Mouse (Mus musculus) urinary bladder, postnatal 0 days (tissue): Measurements from ENCODE around the gene Cdr2l. TPM values are rescaled to one million over a fixed set of nuclear protein-coding genes. Genes with fewer than 3 reads are reported as not detected.

Source experiments
- polyA plus RNA-seq: library from polyadenylated mRNA; unstranded; fragments of >200 nt; fragmentation: Nextera tagmentation; extraction: Ambion mirVana; gene quantifications from 2 replicates; pipeline ENCODE4 v1.2.1, GENCODE M21; 2015

Gene Cdr2l
- 7.2 and 7.3 TPM in 2 replicates for polyA plus RNA-seq

GRCm38 (mm10) chr11:115381743-115382539 lies at the start of gene Cdr2l:
TSS of gene Cdr2l (plus strand) at chr11:115381916.

DNA sequence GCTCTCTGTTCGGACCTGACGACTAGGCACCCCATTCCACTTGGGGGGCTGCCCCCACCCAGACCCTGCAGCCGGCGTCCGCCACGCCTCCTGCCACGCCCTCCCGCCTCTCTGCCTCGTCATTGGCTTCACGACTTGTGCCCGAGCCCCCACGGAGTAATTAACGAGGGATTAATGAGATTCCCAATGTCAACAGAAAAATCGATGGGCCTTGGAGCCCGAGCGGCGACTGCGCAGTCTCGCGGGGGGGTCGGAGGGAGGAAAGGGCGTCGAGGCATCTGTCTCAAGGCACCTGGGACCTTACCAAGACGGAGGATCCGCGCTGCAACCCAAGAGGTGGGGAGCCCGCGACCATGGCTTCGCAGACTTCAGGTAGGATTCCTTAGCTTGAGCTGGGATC lies 47.2 kb upstream of the Cdr2l start, which contains the start of gene Otop3:
TSS of gene Otop3 (plus strand) at position 201 of the 400 bp plus-strand sequence.

GRCm38 (mm10) chr11:115367395-115367944 lies 14.2 kb upstream of the Cdr2l start, which contains the start of gene Hid1:
TSS of gene Hid1 (minus strand) at chr11:115367756.

GRCm38 (mm10) chr11:115403338-115404124 lies 21.8 kb downstream of the Cdr2l start, which contains the start of gene Mrpl58:
TSS of gene Mrpl58 (plus strand) at chr11:115403752.

DNA sequence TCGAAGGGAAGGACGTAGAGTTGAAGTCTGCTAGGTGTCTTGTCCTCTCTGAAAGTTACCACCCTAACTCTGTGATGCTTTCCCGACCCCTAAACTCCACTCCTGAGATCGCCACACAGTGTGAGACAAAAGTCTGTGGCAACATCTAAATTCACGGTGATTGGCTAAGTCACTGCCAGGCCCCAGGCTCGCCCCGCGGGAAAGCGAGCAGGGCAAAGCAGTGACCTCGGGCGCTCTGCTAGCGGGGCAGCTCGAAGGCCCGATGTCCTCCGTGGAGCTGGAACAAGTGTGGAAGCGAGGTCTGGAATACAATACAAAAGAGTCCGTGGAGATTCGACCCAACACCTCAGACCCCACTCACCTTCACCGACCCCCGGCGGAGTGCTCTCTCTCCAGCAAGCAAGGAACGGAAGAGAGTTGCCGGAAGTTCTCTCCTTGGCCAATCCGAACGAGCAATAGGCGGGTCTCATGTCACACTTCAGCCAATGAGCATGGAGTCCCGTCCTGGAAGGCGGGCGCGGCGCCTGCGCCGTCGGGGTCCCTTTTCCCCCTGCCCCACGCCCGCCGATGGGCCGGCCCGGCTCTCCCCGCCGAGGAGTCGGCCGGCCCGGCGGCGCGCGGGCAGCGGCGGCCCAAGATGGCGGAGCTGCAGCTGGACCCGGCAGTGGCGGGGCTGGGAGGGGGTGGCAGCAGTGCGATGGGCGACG lies 38.0 kb downstream of the Cdr2l start, which contains the start of the genes Atp5h and Kctd2:
TSS of gene Atp5h (minus strand) at position 432 of the 707 bp plus-strand sequence.
TSS of gene Kctd2 (plus strand) at position 598 of the 707 bp plus-strand sequence.

DNA sequence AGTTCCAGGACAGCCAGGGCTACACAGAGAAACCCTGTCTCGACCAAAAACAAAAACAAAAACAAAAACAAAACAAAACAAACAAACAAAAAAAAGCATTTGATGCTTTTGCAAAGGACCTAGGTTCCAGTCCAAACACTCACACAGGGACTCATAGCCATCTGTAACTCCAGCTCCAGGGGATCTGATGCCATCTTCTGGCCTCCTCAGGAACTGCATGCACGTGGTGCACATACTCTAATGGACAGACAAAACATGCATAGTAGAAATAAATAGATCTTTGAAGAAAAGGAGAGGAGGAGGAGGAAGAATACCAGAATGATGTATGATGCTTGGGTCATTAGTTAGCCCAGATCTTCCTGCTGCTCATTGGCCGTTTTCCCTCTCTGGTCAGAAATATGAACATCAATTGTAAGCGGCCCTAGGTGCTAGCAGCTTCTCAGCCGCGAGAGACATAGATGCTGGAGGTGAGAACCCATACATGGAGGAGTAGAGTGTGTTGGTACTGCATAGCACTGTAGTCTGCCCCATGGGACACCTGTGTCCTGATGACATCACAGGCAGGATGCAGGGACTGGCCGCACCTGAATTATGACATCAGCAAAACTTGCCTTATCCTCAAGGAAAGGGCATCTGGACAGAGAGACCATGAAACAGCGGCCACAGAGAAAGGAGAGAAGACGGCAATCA lies 58.3 kb downstream of the Cdr2l start, which contains the start of gene Trim80:
TSS of gene Trim80 (plus strand) at position 640 of the 690 bp plus-strand sequence.

Other genes starting within 250 kb of the Cdr2l start
- 1.1 and 9.2 TPM in 2 replicates for gene Cd300lf, start 247.9 kb upstream of the Cdr2l start, polyA plus RNA-seq
- 87.0 and 97.9 TPM in 2 replicates for gene Slc9a3r1, start 218.6 kb upstream of the Cdr2l start, polyA plus RNA-seq
- gene Tmem104, start 194.4 kb upstream of the Cdr2l start, polyA plus RNA-seq: 9.5 and 12.8 TPM in 2 replicates
- gene Nat9, start 194.1 kb upstream of the Cdr2l start, polyA plus RNA-seq: 14.3 and 23.2 TPM in 2 replicates
- 0.16 and 0.17 TPM in 2 replicates for gene Grin2c, start 114.7 kb upstream of the Cdr2l start, polyA plus RNA-seq
- gene Fdxr, start 104.9 kb upstream of the Cdr2l start, polyA plus RNA-seq: 5.7 and 6.2 TPM in 2 replicates
- gene Fads6, start 84.3 kb upstream of the Cdr2l start, polyA plus RNA-seq: 0.26 and 0.30 TPM in 2 replicates
- gene Otop2, start 74.8 kb upstream of the Cdr2l start, polyA plus RNA-seq: not detected in 2 replicates
- gene Ush1g, start 59.9 kb upstream of the Cdr2l start, polyA plus RNA-seq: not detected in 2 replicates
- not detected in 2 replicates for gene Otop3, start 47.2 kb upstream of the Cdr2l start, polyA plus RNA-seq
- 11.1 and 12.8 TPM in 2 replicates for gene Hid1, start 14.2 kb upstream of the Cdr2l start, polyA plus RNA-seq
- gene Mrpl58, start 21.8 kb downstream of the Cdr2l start, polyA plus RNA-seq: 131 and 132 TPM in 2 replicates
- gene Atp5h, start 38.0 kb downstream of the Cdr2l start, polyA plus RNA-seq: 784 and 794 TPM in 2 replicates
- 11.1 and 11.3 TPM in 2 replicates for gene Kctd2, start 38.2 kb downstream of the Cdr2l start, polyA plus RNA-seq
- not detected in 2 replicates for gene Trim80, start 58.6 kb downstream of the Cdr2l start, polyA plus RNA-seq
- 0.22 and 0.33 TPM in 2 replicates for gene Slc16a5, start 80.6 kb downstream of the Cdr2l start, polyA plus RNA-seq
- gene Armc7, start 93.8 kb downstream of the Cdr2l start, polyA plus RNA-seq: 4.4 and 5.6 TPM in 2 replicates
- gene Nt5c, start 109.9 kb downstream of the Cdr2l start, polyA plus RNA-seq: 85.1 and 95.3 TPM in 2 replicates
- gene Jpt1, start 132.5 kb downstream of the Cdr2l start, polyA plus RNA-seq: 154 and 157 TPM in 2 replicates
- 464 and 528 TPM in 2 replicates for gene Sumo2, start 154.4 kb downstream of the Cdr2l start, polyA plus RNA-seq
- 56.7 and 60.6 TPM in 2 replicates for gene Nup85, start 182.5 kb downstream of the Cdr2l start, polyA plus RNA-seq
- gene Mrps7, start 222.0 kb downstream of the Cdr2l start, polyA plus RNA-seq: 47.1 and 54.7 TPM in 2 replicates
- gene Gga3, start 222.1 kb downstream of the Cdr2l start, polyA plus RNA-seq: 8.4 TPM in 2 replicates
- 39.6 and 43.5 TPM in 2 replicates for gene Mif4gd, start 231.1 kb downstream of the Cdr2l start, polyA plus RNA-seq
- 11.5 and 13.6 TPM in 2 replicates for gene Slc25a19, start 246.4 kb downstream of the Cdr2l start, polyA plus RNA-seq